Comparison of ENCODE assay signal across 22 mouse cellular contexts in the genomic region with DNA sequence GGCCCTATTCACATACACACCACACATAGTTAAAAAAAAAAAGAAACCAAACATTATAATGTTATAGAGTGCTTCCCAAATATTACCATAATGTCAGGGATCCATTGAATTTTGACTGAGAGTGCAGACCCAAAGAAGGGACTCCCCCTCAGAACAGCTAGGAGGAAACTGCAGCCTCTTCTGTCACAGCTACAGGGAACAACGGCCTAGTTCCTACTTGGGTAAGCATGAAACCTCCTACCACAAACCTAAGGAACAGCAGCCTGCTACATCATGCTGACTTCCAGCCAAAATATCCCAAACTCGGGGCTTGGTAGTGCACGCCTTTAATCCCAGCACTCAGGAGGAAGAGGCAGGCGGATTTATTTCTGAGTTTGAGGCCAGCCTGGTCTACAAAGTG. TPM values are rescaled to one million over a fixed set of nuclear protein-coding genes. Genes with fewer than 3 reads are reported as not detected.
"Had no signal": no experiment of that assay in that cellular context is flagged by ENCODE, and none has a peak within 500 bp of the region (broad histone marks: within the 10 kb centered on the region; RNA-seq: fewer than 3 reads in every experiment).

No protein-coding gene starts in this region.

- H3K27me3 ChIP-seq: limb, embryonic 13.5 days; midbrain, embryonic 12.5 days; neural tube, embryonic 13.5 days had no signal

- H3K9ac ChIP-seq: limb, embryonic 13.5 days; liver, embryonic 14.5 days; midbrain, embryonic 12.5 days; neural tube, embryonic 13.5 days had no signal

- H3K4me2 ChIP-seq: limb, embryonic 13.5 days; midbrain, embryonic 12.5 days; neural tube, embryonic 13.5 days had no signal

- H3K27ac ChIP-seq: limb, embryonic 10.5 days; limb, embryonic 13.5 days; liver, embryonic 14.5 days; midbrain, embryonic 12.5 days; neural tube, embryonic 13.5 days had no signal

- DNase-seq: kidney, adult 18-20 months; kidney, adult 9 months; kidney, postnatal 14 days; kidney, postnatal 4 days; lung, adult 2 months; lung, postnatal 14 days; lung, postnatal 4 days; retina, postnatal 1 day; right cerebral cortex, postnatal 25 days; spleen, adult 18-20 months; thymus, postnatal 25 days had no signal

- H3K9me3 ChIP-seq: limb, embryonic 10.5 days; limb, embryonic 13.5 days; midbrain, embryonic 12.5 days; neural tube, embryonic 13.5 days had no signal

- H3K4me3 ChIP-seq: limb, embryonic 10.5 days; limb, embryonic 13.5 days; midbrain, embryonic 12.5 days; myocyte; neural tube, embryonic 13.5 days had no signal

- ATAC-seq: midbrain, embryonic 16.5 days had no signal

- H3K4me1 ChIP-seq: limb, embryonic 10.5 days; limb, embryonic 13.5 days; midbrain, embryonic 12.5 days; neural tube, embryonic 13.5 days had no signal

RNA-seq across cellular contexts. Expression of a gene that starts 22.7 kb away (rescaled TPM):
- total RNA-seq: layer of hippocampus, adult 18-20 months; layer of hippocampus, postnatal 14 days; left cerebral cortex, adult 8-10 months; left cerebral cortex, postnatal 14 days had no signal
